Mouse (Mus musculus) kidney, postnatal 0 days (tissue): ENCODE measurements around the gene 5330417C22Rik. TPM values are rescaled to one million over a fixed set of nuclear protein-coding genes. Genes with fewer than 3 reads are reported as not detected.

Source experiments
- ATAC-seq: fragments of 200-750 bp; cut with Nextera tagmentation; replicated peaks from 2 replicates; pipeline ENCODE4 v1.8.0; 2017; ENCODE audit warnings: low read depth, moderate number of reproducible peaks, moderate TSS enrichment, moderate library complexity; ENCODE audit not compliant: low FRiP score
- DNase-seq: peaks from one replicate; pipeline ENCODE4 v3.0.0-alpha.2; 2016; ENCODE audit warnings: low spot score
- H3K27ac ChIP-seq: fragments of 300-500 bp; sonication (generic); 2 replicates; pipeline ENCODE4 v1.5.1; 2014; ENCODE audit warnings: mild to moderate bottlenecking
- H3K27me3 ChIP-seq: fragments of 300-500 bp; sonication (generic); 2 replicates; pipeline ENCODE4 v1.6.1; 2014; ENCODE audit warnings: low read length, mixed read lengths; ENCODE audit not compliant: insufficient read depth
- H3K36me3 ChIP-seq: fragments of 300-500 bp; sonication (generic); 2 replicates; pipeline ENCODE4 v1.6.1; 2014; ENCODE audit warnings: low read length, mixed read lengths; ENCODE audit not compliant: insufficient read depth
- H3K4me1 ChIP-seq: fragments of 300-500 bp; sonication (generic); replicated peaks from 2 replicates; pipeline ENCODE4 v1.6.1; 2014; ENCODE audit warnings: antibody characterized with exemption, low read length, mixed read lengths; ENCODE audit not compliant: insufficient read depth
- H3K4me2 ChIP-seq: fragments of 300-500 bp; sonication (generic); 2 replicates; pipeline ENCODE4 v1.6.1; 2014; ENCODE audit warnings: mild to moderate bottlenecking, low read length, moderate library complexity, mixed read lengths
- H3K4me3 ChIP-seq: fragments of 300-500 bp; sonication (generic); replicated peaks from 2 replicates; pipeline ENCODE4 v1.5.1; 2014; ENCODE audit warnings: low read depth, low read length
- H3K9ac ChIP-seq: fragments of 300-500 bp; sonication (generic); 2 replicates; pipeline ENCODE4 v1.6.1; 2014; ENCODE audit warnings: low read depth, low read length
- H3K9me3 ChIP-seq: fragments of 300-500 bp; sonication (generic); replicated peaks from 2 replicates; pipeline ENCODE4 v1.6.1; 2016; ENCODE audit warnings: low read length, inconsistent platforms, mixed read lengths
- CTCF ChIP-seq: IDR thresholded peaks from 2 replicates; pipeline ENCODE4 v1.5.1; 2016; ENCODE audit warnings: antibody characterized with exemption, low read depth, mild to moderate bottlenecking, moderate library complexity
- WGBS: fragments of 180-500 bp; shearing (Covaris S2); extraction: QIAGEN DNeasy Blood & Tissue Kit; methylation state at CpG from one replicate; pipeline ENCODE4 v1.1.7; 2014; 5-methylcytosine and 5-hydroxymethylcytosine counted together
- polyA plus RNA-seq: library from polyadenylated mRNA; unstranded; fragments of >200 nt; fragmentation: Nextera tagmentation; extraction: Ambion mirVana; gene quantifications from 2 replicates; pipeline ENCODE4 v1.2.1, GENCODE M21; 2015

Gene 5330417C22Rik
- polyA plus RNA-seq, 1 experiment from 2014 or later = 1.7 TPM

DNA sequence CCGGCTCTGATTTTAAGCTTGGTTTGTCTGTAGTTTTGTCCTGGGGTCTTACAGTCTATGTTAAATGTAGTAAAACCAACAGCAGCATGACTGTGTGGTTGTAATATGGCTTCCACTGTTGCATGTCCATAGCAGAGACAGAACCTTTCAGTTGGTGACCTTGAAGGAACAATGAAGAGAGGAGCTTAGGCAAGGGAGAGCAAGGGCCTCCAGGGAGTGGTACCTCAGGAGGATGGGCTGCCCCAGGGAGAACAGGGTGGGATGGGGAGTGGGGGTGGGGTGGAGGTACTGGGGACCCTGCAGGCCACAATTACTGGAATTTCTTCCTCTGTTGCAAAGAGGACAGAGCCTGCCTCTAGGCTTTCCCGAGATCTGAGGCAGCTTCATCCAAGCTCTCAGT is 84.4 kb downstream of the 5330417C22Rik start:
- H3K9ac ChIP-seq = no peak overlapping the region
- no peaks in the 10 kb centered on the region for H3K36me3 ChIP-seq
- DNase-seq (no peak), ATAC-seq (no peak)
- WGBS = 96% methylated on average over 2 of the region's 2 CpGs
- no peaks in the 10 kb centered on the region for H3K9me3 ChIP-seq
- no peak for TF ChIP-seq CTCF
- no peaks in the 10 kb centered on the region for H3K27me3 ChIP-seq
- H3K4me1 ChIP-seq = no peaks in the 10 kb centered on the region
- H3K4me3 ChIP-seq = no peak overlapping the region
- no peak overlapping the region for H3K27ac ChIP-seq
- no peak overlapping the region for H3K4me2 ChIP-seq

DNA sequence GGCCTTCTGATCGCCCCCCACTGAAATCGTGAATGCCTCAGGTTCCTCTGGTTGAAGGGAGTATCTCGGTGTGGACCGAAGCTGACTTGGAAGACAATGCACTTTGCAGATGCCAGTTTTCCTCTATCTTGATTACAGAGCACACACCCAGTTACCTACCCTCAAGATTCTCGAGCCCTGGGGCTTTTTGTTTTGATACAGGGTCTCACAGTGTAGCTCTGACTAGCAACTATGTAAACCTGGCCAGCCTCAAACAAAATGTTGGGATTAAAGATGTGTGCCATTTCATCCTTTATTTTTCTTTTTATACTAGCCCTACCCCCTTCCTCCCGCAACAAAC is 91.0 kb downstream of the 5330417C22Rik start:
- peak overlapping the region; percentile 72 for H3K4me2 ChIP-seq
- 13% methylated on average over 6 of the region's 6 CpGs for WGBS
- peak overlapping the region; percentile 48 for H3K27ac ChIP-seq
- no peaks in the 10 kb centered on the region for H3K9me3 ChIP-seq
- ATAC-seq = no peak; the same call in 1 of the 2 replicates
- no peaks in the 10 kb centered on the region for H3K27me3 ChIP-seq
- TF ChIP-seq CTCF = no peak
- no peak for DNase-seq
- H3K4me1 ChIP-seq = peaks cover 4% of the 10 kb centered on the region; the same call in 1 of the 2 replicates
- peak overlapping the region; percentile 60 for H3K9ac ChIP-seq
- peak overlapping the region; percentile 49 for H3K4me3 ChIP-seq
- H3K36me3 ChIP-seq = no peaks in the 10 kb centered on the region; the same call in 1 of the 2 replicates

GRCm38 (mm10) chr3:108444698-108445365 is 91.5 kb downstream of the 5330417C22Rik start, which contains the start of gene Sars:
Gene Sars, minus strand, starts transcription at chr3:108445209.
- Histone ChIP-seq H3K4me3 (peak within 1 kb of the TSS; percentile 49), H3K27me3 (no peaks in the 10 kb centered on the region), H3K27ac (peak within 1 kb of the TSS; percentile 48), H3K4me2 (peak within 1 kb of the TSS; percentile 72), H3K9me3 (no peaks in the 10 kb centered on the region), H3K9ac (peak within 1 kb of the TSS; percentile 60), H3K4me1 (peaks cover 4% of the 10 kb centered on the region; the same call in 1 of the 2 replicates), H3K36me3 (no peaks in the 10 kb centered on the region; the same call in 1 of the 2 replicates)
- WGBS = under 1% methylated on average over 41 of the region's 41 CpGs
- peak; percentile 96 for DNase-seq
- ATAC-seq = peak; percentile 96
- peak; percentile 58 for TF ChIP-seq CTCF

DNA sequence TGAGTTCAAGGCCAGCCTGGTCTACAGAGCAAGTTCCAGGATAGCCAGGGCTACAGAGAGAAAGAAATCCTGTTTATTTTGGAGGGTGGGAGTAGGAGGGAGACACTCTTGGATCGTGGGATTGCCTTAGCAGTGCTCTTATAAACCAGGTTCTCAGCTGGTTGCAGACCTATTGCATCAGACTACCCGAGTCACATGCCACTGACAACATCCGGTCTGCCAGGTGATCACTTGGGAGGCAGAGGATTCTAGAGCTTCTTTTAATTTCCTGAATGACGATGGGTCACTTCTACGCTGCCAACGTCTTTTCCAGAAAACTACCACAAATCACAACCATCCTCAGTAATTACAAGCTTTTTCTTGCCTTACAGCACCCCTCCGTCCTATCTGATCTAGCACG is 92.3 kb downstream of the 5330417C22Rik start:
- Histone ChIP-seq H3K9ac (peak overlapping the region; percentile 60), H3K9me3 (no peaks in the 10 kb centered on the region), H3K4me3 (peak overlapping the region; percentile 49), H3K4me2 (peak overlapping the region; percentile 72), H3K27ac (peak overlapping the region; percentile 48), H3K27me3 (no peaks in the 10 kb centered on the region), H3K4me1 (peaks cover 4% of the 10 kb centered on the region; the same call in 1 of the 2 replicates), H3K36me3 (no peaks in the 10 kb centered on the region; the same call in 1 of the 2 replicates)
- no peak for TF ChIP-seq CTCF
- WGBS = 13% methylated on average over 8 of the region's 8 CpGs
- ATAC-seq (0 out of 2 replicates have a peak, but pooled peaks have one; percentile 57), DNase-seq (peak; percentile 35)

- Histone ChIP-seq H3K27me3 (no peaks in the 10 kb centered on the region), H3K27ac (no peak overlapping the region), H3K4me1 (no peaks in the 10 kb centered on the region), H3K4me2 (no peak overlapping the region), H3K4me3 (no peak overlapping the region), H3K36me3 (peaks cover 35% of the 10 kb centered on the region), H3K9me3 (no peaks in the 10 kb centered on the region), H3K9ac (no peak overlapping the region)
- 82% methylated on average over 7 of the region's 7 CpGs for WGBS
- DNase-seq = no peak
- no peak for ATAC-seq
- TF ChIP-seq CTCF = peak; percentile 32; the same call in 1 of the 2 replicates
These were observed 100.0 kb downstream of the 5330417C22Rik start for GRCm38 (mm10) chr3:108436380-108436714.

GRCm38 (mm10) chr3:108435701-108436379 is 100.5 kb downstream of the 5330417C22Rik start:
- Histone ChIP-seq H3K4me1 (no peaks in the 10 kb centered on the region), H3K9me3 (no peaks in the 10 kb centered on the region), H3K4me3 (no peak overlapping the region), H3K4me2 (no peak overlapping the region), H3K27me3 (no peaks in the 10 kb centered on the region), H3K36me3 (peaks cover 40% of the 10 kb centered on the region), H3K27ac (no peak overlapping the region), H3K9ac (no peak overlapping the region)
- ATAC-seq = no peak
- peak; percentile 34 for DNase-seq
- TF ChIP-seq CTCF = no peak
- WGBS = 86% methylated on average over 17 of the region's 17 CpGs
